Mouse (Mus musculus) retina, postnatal 1 day (tissue): ENCODE results near the gene Sec22b.
A peak's percentile ranks its signal among the peaks of the same experiment; 100 is the strongest.

ENCODE experiments used
- DNase-seq: peaks from one replicate; pipeline ENCODE4 v3.0.0-alpha.2; 2012

Sec22b gene

DNA sequence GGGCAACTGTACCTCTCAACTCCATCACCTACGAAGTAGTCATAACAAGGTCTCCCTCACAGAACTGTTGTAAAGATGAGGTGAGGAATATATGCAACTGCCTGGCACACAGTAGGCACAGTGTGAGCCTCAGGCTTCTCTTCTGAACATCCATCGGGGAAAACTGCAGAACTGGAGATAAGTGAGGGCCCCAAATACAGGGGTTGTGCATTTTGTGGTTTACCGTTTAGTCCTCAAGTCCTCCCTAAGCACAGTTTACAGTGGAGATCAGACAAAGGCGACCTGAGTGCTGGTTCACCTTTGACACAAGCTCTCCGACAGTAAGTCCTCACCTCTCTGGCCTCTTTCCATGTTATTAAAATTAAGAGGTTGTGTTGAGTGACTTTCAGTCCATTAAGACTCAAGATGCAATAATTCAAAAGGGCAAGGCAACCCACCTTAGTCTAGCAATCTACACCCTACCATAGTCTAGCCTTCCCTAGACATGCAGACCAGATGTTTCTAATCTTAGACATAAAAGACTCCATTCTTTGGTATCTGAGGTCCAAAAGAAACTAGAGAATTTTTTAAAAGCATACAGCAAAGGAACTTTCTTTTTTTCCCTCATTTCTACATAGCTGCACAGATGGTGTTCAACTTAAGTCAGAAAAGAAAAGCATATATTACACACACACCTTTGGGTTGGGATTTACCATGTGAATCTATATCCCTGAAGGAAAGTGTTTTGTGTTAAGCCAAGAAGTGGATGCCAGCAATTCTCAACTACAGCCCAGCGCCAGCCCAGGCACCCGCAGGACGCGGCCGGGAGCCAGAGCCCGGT lies 40.7 kb downstream of the Sec22b start:
- no peak for DNase-seq

DNA sequence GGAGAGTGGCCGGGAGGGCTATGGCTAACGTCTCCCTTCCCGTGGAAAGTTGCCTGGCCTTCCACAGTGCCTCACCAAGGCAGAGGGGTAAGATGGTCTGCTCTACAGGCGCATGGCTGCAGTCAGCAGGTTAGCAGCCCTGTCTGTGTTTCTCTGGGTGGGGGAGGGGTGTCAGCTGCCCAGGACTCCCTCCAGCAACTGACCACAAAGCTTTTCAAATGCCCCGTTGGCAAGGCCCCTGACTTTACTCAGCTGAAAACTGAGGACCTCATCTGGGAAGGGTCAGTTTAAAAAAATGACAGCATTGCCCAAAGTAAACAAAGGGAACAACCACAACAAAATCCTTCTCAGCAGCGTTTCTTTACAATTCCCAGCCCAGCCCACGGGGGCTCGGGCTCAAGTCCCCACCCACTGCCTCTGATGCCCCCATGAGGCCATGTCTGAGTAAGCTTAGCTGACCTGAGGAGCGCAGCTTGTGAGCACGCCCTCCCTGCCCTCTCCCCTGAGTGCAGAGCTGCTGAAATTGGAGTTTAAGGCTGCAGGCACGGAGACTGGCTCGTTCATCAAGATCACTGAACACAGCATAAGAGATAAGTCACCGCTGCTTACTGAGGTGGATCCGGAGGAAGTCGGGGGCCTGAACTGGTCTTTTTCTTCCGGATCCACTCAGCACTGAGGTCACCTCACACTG lies 41.4 kb downstream of the Sec22b start:
- peak; percentile 76 for DNase-seq

DNA sequence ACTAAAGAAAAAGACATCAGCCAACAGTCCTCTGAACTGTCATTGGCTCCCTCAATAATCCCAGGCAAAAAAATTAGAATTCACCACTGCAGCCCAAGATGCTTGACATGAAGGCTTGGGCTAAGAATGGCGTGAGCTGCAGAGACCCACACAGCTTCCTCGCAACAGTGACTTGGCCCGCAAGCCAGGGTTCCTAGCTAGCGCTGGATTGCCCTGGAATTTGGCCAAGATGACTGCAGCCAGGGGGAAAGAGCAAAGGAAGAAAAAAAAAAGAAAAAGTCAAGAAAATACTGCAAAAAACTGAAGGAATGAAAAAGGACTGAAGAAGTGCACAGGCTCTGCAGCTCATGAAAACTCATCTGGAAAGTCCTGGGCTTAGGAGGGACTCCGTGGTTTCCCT lies 43.5 kb downstream of the Sec22b start:
- no peak for DNase-seq

DNA sequence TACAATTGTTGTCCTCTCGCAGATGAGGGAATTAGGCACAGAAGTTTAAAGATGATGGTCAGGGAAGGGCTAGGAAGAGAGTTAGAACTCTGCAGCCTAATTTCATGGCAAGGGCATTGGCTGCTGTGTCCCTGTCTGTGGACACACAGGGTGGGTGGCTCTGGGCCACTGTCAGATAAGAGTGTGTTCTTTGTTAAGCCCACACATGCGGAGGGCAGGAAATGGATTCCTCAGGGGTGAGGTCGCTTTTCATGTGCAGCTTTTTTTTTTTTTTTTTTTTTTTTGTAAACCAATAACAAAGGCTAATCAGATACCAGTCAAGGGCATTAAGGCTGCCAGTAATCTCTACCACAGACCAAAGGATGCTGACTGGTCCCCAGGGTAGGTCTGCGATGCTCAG lies 45.4 kb downstream of the Sec22b start:
- DNase-seq: peak; percentile 59

DNA sequence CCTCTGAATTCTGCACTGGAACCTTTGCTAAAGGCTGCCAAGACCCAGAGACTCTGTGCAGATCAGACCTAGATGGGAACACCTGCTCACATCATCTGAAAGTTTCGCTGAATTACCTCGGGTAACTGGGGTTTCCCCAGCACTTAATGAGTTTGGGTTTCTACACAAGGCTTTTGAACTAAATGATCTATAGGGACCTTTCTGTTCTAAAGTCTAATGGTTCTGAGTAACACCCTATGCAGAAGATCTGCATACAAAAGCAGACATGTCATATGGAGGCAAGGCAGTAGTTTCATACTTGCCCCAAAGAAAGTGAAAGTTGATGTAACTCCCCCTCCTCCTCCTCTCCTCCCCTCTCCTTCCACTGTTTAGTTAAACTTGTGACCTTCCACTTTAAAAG lies 47.5 kb downstream of the Sec22b start:
- DNase-seq: no peak

DNA sequence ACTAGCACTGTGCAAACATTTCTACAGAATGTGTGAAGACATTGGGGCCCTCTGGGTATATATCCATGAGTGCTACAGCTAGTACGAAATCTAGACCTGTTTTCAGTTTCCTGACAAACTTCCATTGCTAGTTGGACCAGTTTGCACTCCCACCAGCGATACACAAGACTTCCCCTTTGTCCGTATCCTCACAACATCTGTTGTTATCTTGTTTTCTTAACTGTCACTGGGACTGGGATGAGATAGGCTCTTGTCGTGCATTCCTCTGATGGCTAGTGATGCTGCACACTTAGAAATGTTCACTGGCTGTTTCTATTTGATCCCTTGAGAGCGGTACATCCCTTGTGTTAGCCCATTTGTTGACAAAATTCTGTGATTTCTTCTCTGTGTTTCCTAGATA lies 49.0 kb downstream of the Sec22b start:
- DNase-seq: no peak

DNA sequence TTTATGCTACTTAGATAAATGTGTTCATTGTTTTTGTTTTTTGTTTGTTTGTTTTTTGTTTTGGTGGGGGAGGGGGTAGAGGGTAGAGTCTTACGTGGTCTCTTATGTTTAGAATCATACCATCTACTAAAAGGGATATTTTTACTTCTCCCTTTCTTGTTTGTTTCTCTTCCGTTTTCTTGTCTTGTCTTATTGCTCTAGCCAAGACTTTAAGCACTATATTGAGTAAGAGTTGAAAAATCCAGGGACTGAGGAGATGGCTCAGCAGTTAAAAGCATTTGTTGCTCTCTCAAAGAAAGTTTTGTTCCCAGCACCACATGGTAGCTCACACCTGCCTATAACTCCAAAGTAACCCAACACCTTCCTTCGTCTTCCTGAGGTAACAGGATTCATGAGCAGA lies 50.1 kb downstream of the Sec22b start:
- no peak for DNase-seq

DNA sequence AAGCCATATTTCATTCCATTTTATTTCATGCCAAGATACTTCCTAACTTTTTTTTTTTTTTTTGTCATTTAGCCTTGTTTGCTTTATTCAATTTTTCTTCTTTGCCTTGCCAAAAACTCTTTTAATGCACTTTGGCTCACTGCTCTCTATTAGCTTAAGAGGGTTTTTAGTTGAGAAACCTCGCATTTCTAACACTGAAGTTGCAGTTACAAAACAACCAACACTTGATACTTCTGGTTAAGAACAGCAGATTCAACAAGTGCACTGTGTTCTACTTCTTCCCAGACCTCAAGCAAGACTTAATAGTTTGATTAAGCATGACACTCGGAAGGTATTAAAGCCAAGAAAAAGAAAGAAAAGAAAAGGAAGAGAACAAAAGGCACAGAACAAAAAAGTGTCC lies 52.2 kb downstream of the Sec22b start:
- no peak for DNase-seq

DNA sequence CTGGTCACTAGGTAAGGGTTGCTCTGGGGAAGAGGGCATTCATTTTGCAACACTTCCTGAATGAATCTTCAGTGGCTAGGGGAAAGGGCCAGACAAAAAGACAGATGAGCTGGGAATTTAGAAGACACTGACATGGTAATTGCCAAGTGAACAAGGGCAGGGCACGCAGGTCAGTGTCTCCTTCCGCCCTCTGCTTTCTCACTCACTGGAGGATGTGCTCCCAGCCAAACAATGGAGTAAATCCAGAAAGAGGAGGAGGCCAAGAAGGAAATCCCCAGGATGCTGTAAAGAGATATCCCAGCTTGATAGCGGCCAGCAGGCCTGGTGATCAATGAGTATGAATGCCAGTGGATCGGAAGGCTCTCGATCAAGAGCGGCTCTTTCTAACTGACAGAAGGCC lies 55.3 kb downstream of the Sec22b start:
- DNase-seq: no peak

DNA sequence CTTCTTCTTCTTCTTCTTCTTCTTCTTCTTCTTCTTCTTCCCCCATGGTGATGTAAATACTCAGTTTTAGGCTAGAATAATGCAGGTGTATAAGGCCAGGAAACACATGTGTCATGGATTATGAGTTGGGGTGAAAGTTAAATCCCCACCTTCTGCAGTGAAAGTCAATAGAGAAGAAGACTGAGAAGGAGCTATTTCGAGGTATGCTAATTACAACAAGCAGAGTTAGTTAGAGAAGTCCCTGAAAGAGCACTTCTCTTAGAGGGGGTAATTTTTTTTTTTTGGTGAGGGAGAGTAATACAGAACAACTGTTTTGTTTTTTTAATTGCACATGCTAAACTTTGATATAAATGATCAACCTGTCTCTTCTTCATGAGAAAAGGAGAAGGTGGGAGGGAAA lies 55.9 kb downstream of the Sec22b start:
- DNase-seq: no peak

DNA sequence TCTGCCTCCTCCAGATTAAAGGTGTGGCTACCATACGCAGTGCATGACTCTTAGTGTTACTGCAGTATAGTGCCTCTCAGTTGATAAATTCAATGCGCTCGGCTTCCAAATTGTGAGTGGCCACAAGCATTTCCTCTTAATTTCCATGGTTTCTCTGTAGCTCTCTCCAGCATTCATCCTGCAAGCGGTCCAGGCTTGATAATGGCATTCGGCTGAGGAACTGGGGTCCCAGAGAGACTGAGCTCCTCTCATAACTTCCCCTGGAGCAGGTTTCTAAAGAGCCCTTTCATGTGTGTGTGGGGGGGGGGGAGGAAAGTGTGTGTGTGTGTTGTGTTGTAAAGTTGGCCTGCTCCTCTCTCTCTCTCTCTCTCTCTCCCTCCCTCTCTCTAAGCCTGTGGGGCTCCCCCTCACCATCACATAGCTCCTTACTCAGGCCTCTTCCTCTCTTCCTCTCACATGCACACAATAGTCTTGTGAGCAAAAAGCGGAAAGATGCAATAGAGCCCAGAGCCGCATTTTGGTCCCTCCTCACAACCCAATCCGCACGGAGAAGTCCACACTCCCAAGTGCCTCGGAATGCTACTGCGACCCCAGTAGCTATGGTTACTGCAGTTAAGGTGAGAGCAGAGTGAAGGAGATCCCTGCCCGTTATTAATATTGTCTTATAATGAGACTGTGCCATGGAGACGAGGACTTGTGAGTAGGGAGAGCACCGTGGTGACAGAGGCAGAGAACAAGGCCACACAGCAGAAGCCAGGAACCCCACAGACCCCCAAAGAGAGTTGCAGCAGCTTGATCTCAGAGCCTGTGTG lies 60.0 kb downstream of the Sec22b start:
- no peak for DNase-seq

DNA sequence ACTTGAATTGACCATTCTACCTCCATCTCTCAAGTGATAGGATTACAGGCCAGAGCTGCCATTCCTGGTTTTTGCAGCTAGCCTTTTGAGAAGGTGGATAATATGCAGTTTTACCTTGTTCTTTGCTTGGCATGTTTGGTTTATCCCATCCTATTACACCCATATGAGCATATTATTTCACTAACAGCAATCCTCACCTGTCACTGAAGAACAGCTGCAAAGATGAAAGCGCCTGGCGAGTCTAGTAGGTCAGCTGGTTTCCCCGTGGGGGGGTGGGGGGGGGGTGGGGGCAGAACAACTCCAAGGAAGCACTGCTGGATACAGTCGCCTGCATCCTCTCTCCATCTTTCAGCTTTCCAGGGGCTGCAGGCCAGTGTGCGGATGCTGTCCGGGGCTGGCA lies 61.0 kb downstream of the Sec22b start:
- DNase-seq: no peak

DNA sequence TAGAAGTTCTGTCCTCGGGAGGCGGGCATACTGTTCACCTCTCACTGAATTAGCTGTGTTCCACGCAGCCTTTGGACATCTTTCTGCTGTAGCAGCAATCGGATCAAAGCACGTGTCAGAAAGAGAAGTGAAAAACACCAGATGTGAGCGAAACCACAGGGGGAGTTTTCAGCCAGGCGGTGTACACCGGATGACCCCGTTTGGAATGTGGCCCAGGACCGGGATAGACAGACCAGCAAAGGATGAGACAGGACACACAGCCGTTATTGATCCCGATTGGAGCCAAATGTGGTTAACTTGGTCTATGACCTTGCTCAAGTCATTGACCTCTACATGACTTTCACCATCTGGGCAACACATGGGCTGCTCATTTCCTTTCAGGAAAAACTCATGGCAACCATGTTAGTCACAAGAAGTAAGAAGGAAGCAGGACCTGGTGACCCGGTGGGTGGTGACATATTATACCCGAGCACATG lies 63.9 kb downstream of the Sec22b start:
- DNase-seq: no peak

DNA sequence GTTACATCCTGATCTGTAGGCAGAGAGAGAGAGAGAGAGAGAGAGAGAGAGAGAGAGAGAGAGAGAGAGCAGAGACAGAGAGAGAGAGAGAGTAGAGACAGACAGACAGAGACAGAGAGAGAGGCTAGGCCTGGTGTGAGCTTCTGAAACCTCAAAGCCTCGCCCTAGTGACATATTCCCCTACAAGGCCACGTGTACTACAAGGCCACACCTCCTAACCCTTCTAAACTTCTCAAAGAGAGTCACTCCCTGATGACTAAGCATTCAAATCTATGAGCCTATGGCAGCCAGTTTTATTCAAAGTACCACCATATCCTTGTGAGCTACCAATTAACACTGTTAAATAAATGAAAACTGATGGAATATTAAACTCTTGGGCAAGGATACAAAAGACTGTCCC lies 66.6 kb downstream of the Sec22b start:
- no peak for DNase-seq

DNA sequence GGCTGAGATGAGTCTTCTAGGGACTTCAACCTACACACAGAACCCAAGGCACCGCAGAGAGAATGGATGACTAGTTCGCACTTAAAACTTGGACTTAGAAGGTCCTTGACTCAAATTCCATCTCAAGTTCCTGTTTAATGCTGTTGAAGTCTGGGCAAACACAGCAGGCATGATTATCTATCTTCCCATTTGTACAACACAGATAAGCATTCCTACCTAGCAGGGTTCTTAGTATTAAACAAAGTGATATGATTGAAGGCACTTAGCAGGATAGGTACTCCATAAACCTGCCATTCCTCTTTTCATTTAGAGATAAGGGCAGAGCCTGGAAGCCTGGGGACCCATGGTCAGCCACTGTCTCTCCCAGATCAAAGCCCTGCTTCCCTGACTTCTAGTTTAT lies 67.2 kb downstream of the Sec22b start:
- DNase-seq: no peak

DNA sequence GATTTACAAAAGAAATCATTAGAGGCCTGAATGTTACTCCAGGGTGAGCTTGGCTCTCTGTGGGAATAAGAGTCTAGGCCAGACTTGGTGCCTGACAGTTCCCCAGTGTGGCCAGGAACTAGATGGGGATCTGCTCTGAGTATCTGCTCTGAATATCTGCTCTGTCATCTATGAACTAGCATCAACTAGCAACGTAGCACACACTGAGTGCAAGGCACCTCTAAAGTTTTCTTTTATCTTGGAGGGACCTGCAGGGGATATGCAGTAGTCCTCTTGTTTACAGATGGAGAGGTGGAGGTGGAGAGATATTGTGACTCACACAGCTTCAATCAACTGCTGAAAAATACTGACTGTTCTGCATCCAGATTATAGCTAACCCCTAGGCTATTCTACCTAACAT lies 68.0 kb downstream of the Sec22b start:
- DNase-seq: no peak

DNA sequence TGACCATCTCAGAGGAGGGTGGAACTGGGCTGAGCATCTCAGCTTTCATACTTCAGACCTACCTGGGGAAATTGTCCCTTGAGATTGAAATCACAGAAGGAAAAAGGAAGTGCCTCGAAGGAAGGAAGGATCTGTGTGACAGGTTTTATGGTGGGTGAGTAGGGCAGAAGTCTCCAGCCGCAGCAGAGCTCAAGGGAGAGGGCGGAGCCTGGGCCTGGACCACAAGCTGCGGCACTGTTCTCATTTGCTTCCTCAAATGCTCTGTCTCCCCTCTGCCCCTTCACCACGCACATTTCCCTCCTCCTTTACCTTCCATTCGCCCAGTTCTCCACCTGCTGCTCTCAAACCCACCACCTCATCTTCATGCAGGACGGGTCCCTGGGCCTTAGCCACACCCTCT lies 70.1 kb downstream of the Sec22b start:
- DNase-seq: no peak

DNA sequence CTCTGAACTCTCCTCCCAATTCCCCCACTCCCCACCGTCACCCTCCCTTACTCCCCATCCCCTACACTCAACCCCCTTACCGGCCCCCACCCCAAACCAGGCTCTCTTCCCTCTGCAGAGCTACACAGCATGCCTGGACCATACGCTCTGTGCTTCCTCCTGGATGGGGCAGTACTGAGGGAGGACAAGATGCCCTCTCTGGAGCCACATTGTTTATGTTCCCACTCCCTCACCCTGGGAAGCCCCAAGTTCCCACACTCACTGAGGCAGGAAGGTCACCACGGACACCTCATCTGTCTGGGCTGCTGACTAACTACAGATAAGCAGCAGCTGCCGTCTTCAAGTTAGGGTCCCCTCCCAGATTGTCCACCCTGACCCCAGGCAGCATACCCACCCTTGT lies 71.2 kb downstream of the Sec22b start:
- DNase-seq: no peak

DNA sequence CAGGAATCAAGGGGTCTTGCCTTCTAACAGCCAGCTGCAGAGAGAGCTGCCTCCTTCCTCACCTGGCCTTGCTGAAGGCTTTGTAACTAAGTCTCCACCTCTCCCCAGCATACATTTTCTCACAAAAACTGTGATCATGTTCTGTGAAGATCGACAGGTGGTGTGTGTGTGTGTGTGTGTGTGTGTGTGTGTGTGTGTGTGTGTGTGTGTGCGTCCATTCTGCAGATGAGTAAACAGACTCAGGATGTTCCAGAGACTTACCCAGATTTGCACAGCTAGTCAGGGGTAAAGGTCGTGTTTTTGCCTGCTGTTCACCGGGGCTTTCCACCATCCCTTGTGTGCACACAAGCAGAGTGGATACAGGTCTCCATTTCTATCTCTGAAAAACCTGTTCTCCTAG lies 71.7 kb downstream of the Sec22b start:
- no peak for DNase-seq
